Mouse (Mus musculus): ENCODE data around the gene Nptx2. TPM values are rescaled to one million over a fixed set of nuclear protein-coding genes. Genes with fewer than 3 reads are reported as not detected.
A peak's percentile ranks its signal among the peaks of the same experiment; 100 is the strongest.

Gene Nptx2
- total RNA-seq, 2 experiments from 2014 or later, result 87.1 to 143 TPM

GRCm38 (mm10) chr5:144558481-144558880, 12.8 kb downstream of the Nptx2 start:
- DNase-seq (ENCODE audit: low spot score in 2 of 2), result no peak

GRCm38 (mm10) chr5:144565739-144566138, 20.0 kb downstream of the Nptx2 start:
- no peak for DNase-seq (ENCODE audit: low spot score in 2 of 2)

DNA sequence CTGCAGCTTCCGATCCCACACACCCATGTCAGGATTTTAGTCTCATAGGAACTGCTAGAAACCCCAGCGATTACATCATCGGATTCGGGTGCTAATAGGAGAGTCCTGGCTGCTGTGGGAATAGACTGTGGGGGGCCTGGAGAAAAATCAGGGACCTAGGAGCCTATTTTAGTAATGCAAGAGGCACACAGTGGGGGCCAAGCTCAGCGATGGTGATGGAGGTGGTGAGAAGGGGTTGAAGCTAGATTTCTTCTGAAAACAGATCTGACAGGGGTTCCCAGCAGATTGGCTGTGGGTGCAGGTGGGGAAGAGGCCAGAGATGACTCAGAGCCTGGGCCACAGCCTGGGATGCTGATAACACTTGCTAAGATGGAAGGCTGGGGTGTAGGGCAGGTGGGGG, 39.4 kb downstream of the Nptx2 start:
- peak; percentile 25 to 48 for DNase-seq (ENCODE audit: low spot score in 2 of 2)

GRCm38 (mm10) chr5:144591248-144591880, 45.7 kb downstream of the Nptx2 start:
- no peak for DNase-seq (ENCODE audit: low spot score in 2 of 2)

DNA sequence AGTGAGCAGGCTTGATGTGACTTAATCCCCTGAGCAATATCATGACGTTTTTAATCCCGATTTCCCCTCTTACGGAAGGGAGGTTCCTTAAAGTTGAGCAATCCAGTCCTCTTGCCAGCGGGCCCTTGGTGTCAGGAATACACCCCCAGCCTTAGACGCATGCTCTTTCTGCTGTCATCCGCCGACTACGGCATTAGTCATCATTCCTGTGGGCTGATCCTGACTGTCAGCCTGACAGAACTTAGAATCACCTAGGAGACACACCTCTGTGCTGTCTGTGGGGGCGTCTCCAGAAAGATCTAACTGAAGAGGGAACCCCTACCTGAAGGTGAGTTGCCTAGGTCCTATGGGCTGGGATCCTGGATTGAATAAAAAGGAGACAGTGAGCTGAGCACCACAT, 49.1 kb downstream of the Nptx2 start:
- DNase-seq (ENCODE audit: low spot score in 2 of 2), result peak; percentile 53 to 55

Other genes starting within 250 kb of the Nptx2 start
- gene Baiap2l1, start 187.8 kb upstream of the Nptx2 start, total RNA-seq (2021), result 1 to 10 TPM in 1 of 2 experiments, under 1 TPM in 1; 0.45 to 1.2 TPM
- 100 to 1,000 TPM; 189 to 201 TPM for gene Tmem130, start 215.9 kb downstream of the Nptx2 start, total RNA-seq (2021)
- gene Trrap, start 221.8 kb downstream of the Nptx2 start, total RNA-seq (2021), result 100 to 1,000 TPM; 138 to 146 TPM